Mouse (Mus musculus): ENCODE results near the gene Ccdc184. TPM values are rescaled to one million over a fixed set of nuclear protein-coding genes. Genes with fewer than 3 reads are reported as not detected.

Gene Ccdc184
- polyA plus RNA-seq, 1 experiment, result 30.9 TPM

DNA sequence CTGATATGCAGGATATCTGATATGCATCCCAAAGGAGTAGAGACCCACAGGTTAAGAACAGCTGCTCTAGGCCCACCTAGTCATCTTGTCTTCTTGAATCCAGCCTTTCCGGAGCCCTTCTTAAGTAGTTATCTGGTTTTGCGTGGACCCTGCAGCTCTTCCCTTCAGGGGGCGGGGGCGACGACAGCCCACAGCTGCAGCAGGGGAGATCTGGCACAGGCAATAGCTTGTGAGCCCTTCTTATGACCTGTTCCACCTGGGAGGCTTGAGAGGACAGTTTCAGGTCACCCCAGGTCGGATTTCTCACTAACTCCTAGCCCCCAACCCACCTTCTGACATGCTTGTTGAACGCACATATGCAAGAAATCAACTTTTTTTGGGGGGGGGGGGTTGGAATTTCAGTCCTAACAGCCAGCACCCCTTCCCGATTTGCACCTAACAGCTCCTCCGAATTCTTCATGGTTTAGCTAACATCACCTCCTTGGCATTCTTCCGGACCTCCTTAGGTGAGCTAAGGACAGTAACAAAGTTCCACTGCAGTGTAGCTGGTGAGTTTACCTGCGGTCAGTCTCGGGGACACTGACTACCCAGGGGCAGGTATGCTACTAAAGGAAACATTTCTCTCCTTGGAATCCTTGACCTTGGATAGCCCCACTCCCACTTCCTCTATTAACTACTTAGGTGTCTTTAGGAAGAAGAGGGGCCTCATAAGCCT is 15.1 kb downstream of the Ccdc184 start:
- Histone ChIP-seq H3K4me3 (replicated peaks; ENCODE audit: insufficient read depth, low read depth, low read length) (no peak overlapping the region), H3K27ac (ENCODE audit: insufficient read depth, low read length) (no peak overlapping the region), H3K27me3 (ENCODE audit: control insufficient read depth, insufficient read depth, low read length) (no peaks in the 10 kb centered on the region), H3K4me1 (ENCODE audit: control insufficient read depth, insufficient read depth, low read length) (no peaks in the 10 kb centered on the region; the same call in 1 of the 2 replicates)
- 75% methylated on average over 12 of the region's 12 CpGs for whole genome bisulfite sequencing
- peak; percentile 33 to 35 for DNase-seq
- TF ChIP-seq POLR2A (IDR thresholded peaks at IDR 0.05; ENCODE audit: borderline replicate concordance, insufficient read depth, low read length), result no peak
- no peak for TF ChIP-seq CTCF (IDR thresholded peaks at IDR 0.05; ENCODE audit: borderline replicate concordance, insufficient read depth, low read depth, low read length)

DNA sequence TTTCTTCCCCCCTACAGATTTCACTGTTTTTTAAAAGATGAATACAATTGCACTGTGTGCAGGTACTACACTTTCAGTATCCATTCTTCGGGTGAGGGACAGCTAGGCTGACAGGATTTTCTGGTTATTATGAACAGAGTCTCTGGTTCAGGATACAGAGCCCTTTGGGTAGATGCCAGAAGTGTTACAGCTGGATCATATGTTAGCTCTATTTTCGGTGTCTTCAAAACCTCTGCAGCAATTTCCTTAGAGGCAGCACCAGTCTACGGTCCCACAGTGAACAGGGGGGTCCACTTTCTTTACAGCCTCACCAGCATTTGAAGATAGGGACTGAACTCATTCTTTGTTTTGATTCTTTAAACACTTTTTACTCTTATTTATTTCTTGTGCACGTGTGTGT is 17.5 kb downstream of the Ccdc184 start:
- WGBS, result 61% methylated on average over 4 of the region's 4 CpGs
- TF ChIP-seq CTCF (IDR thresholded peaks at IDR 0.05; ENCODE audit: borderline replicate concordance, insufficient read depth, low read depth, low read length) (no peak), POLR2A (IDR thresholded peaks at IDR 0.05; ENCODE audit: borderline replicate concordance, insufficient read depth, low read length) (no peak)
- no peaks in the 10 kb centered on the region; the same call in 1 of the 2 replicates for H3K4me1 ChIP-seq (ENCODE audit: control insufficient read depth, insufficient read depth, low read length)

DNA sequence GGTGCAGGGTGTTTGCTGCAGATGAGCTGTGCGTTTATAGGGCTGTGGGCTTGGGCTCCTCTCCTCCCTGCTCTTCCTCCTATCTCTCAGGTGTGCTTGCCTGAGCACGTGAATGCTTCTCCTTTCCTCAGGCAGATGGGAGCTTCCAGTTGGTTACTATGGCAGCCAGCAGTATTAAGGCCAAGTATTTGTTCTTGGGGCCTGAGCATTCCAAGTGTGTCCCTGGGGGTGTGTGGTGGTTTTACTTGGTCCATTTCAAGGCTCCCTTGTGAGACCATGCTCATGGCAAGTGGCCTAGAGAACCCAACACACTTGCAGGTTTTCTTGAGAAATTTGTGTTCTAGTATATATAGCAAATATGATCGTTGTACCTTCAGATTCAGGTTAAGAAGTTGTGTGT is 28.5 kb downstream of the Ccdc184 start, which contains the start of gene Olfr288:
Olfr288 (minus strand) TSS at position 101 of the 400 bp plus-strand sequence.
- 51% methylated on average over 3 of the region's 3 CpGs for WGBS
- DNase-seq, result no peak
- TF ChIP-seq CTCF (IDR thresholded peaks at IDR 0.05; ENCODE audit: borderline replicate concordance, insufficient read depth, low read depth, low read length) (no peak), POLR2A (IDR thresholded peaks at IDR 0.05; ENCODE audit: borderline replicate concordance, insufficient read depth, low read length) (no peak)

More for the DNA sequence above, 17.5 kb downstream of the Ccdc184 start:
- no peak for DNase-seq
- no peak overlapping the region for H3K27ac ChIP-seq (ENCODE audit: insufficient read depth, low read length)
- no peak overlapping the region for H3K4me3 ChIP-seq (replicated peaks; ENCODE audit: insufficient read depth, low read depth, low read length)
- H3K27me3 ChIP-seq (ENCODE audit: control insufficient read depth, insufficient read depth, low read length), result no peaks in the 10 kb centered on the region

DNA sequence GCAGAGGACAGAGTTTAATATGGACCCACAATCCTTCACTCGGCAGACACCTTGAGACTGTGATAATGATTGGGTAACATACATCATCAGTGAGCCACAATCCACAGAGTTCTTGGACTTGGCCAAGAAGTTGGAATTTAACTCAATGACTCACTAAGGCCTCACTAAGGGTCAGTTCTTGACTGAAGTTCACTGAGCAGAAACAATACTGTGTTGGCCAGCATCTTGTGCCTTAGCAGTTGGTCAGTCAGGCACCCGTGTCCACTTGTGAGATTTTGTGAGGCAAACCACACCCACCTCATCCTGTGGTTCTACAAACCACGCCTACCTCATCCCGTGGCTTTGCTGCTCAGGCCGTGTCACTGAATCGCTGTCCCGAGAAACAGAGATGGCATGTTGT is 42.7 kb downstream of the Ccdc184 start:
- Histone ChIP-seq H3K27ac (ENCODE audit: insufficient read depth, low read length) (no peak overlapping the region), H3K27me3 (ENCODE audit: control insufficient read depth, insufficient read depth, low read length) (no peaks in the 10 kb centered on the region), H3K4me3 (replicated peaks; ENCODE audit: insufficient read depth, low read depth, low read length) (no peak overlapping the region), H3K4me1 (ENCODE audit: control insufficient read depth, insufficient read depth, low read length) (no peaks in the 10 kb centered on the region)
- 72% methylated on average over 7 of the region's 7 CpGs for WGBS
- DNase-seq, result no peak
- TF ChIP-seq CTCF (IDR thresholded peaks at IDR 0.05; ENCODE audit: borderline replicate concordance, insufficient read depth, low read depth, low read length) (no peak), POLR2A (IDR thresholded peaks at IDR 0.05; ENCODE audit: borderline replicate concordance, insufficient read depth, low read length) (no peak)

More for the DNA sequence above, 28.5 kb downstream of the Ccdc184 start, which contains the start of gene Olfr288:
- Histone ChIP-seq H3K27ac (ENCODE audit: insufficient read depth, low read length) (no peak within 1 kb of the TSS), H3K4me1 (ENCODE audit: control insufficient read depth, insufficient read depth, low read length) (no peaks in the 10 kb centered on the region), H3K4me3 (replicated peaks; ENCODE audit: insufficient read depth, low read depth, low read length) (no peak within 1 kb of the TSS), H3K27me3 (ENCODE audit: control insufficient read depth, insufficient read depth, low read length) (no peaks in the 10 kb centered on the region)

DNA sequence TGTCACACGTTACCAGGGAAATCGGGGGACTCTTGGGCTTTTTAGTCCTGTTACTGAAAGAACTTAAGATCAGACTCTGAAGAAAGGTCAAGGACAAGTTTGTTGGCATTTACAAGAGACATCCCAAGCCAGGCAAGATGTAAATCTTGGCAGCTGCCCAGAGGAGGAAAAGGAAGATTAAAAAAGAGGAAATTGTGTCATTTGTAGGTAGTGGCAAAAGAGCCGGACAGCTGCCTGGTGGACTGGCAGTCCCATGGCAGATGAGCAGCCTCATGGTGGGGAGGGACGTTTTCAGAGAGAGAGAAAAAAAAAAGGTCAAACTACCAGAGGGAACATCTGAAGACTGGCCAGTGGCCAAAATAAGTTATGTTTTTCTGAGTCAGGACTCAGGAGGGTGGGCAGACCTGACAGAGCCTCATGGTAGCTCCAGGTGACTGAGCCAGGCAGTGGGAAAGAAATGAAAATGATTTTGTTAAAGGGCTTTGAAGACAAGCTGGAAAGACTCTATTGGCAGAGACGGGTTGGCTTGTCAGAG is 46.4 kb downstream of the Ccdc184 start:
- 62% methylated on average over 5 of the region's 5 CpGs for WGBS
- Histone ChIP-seq H3K27me3 (ENCODE audit: control insufficient read depth, insufficient read depth, low read length) (no peaks in the 10 kb centered on the region), H3K4me1 (ENCODE audit: control insufficient read depth, insufficient read depth, low read length) (no peaks in the 10 kb centered on the region), H3K4me3 (replicated peaks; ENCODE audit: insufficient read depth, low read depth, low read length) (no peak overlapping the region), H3K27ac (ENCODE audit: insufficient read depth, low read length) (no peak overlapping the region)
- no peak for DNase-seq
- no peak for TF ChIP-seq CTCF (IDR thresholded peaks at IDR 0.05; ENCODE audit: borderline replicate concordance, insufficient read depth, low read depth, low read length)
- TF ChIP-seq POLR2A (IDR thresholded peaks at IDR 0.05; ENCODE audit: borderline replicate concordance, insufficient read depth, low read length), result no peak

DNA sequence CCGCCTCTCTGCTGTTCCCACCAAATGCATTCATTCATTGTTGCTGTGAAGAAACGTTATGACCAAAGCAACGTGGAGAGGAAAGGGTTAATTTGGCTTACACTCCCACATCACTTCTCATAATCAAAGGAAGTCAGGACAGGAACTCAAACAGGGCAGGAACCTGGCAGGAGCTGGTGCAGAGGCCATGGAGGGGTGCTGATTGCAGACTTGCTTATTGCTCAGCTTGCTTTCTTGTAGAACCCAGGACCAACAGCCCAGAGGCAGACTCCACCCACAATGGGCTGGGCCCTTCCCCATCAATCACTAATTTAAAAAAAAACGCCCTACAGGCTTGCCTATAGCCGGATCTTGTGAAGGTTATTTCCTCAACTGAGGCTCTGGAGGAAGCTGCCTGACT is 47.2 kb downstream of the Ccdc184 start:
- 70% methylated on average over 5 of the region's 5 CpGs for WGBS
- no peaks in the 10 kb centered on the region for H3K4me1 ChIP-seq (ENCODE audit: control insufficient read depth, insufficient read depth, low read length)
- no peaks in the 10 kb centered on the region for H3K27me3 ChIP-seq (ENCODE audit: control insufficient read depth, insufficient read depth, low read length)
- H3K27ac ChIP-seq (ENCODE audit: insufficient read depth, low read length), result no peak overlapping the region
- TF ChIP-seq POLR2A (IDR thresholded peaks at IDR 0.05; ENCODE audit: borderline replicate concordance, insufficient read depth, low read length), result no peak
- no peak for TF ChIP-seq CTCF (IDR thresholded peaks at IDR 0.05; ENCODE audit: borderline replicate concordance, insufficient read depth, low read depth, low read length)
- no peak overlapping the region for H3K4me3 ChIP-seq (replicated peaks; ENCODE audit: insufficient read depth, low read depth, low read length)
- no peak for DNase-seq

Other genes starting within 250 kb of the Ccdc184 start
- gene Tmem106c, start 203.0 kb upstream of the Ccdc184 start, polyA plus RNA-seq (2012; rRNA removed), result 74.1 and 74.5 TPM in 2 replicates
- gene Col2a1, start 162.5 kb upstream of the Ccdc184 start, polyA plus RNA-seq (2012; rRNA removed), result 2.2 and 2.4 TPM in 2 replicates
- gene Pfkm, start 74.6 kb upstream of the Ccdc184 start, polyA plus RNA-seq (2012; rRNA removed), result 471 and 489 TPM in 2 replicates
- 14.7 and 16.8 TPM in 2 replicates for gene Senp1, start 73.4 kb upstream of the Ccdc184 start, polyA plus RNA-seq (2012; rRNA removed)
- gene Asb8, start 1.5 kb upstream of the Ccdc184 start, polyA plus RNA-seq (2012; rRNA removed), result 83.6 and 88.3 TPM in 2 replicates
- gene Olfr288, start 28.4 kb downstream of the Ccdc184 start, polyA plus RNA-seq (2012; rRNA removed), result 0.38 and 0.44 TPM in 2 replicates
- not detected in 2 replicates for gene Gm44579, start 53.8 kb downstream of the Ccdc184 start, polyA plus RNA-seq (2012; rRNA removed)
- 15.4 and 18.5 TPM in 2 replicates for gene Olfr287, start 53.9 kb downstream of the Ccdc184 start, polyA plus RNA-seq (2012; rRNA removed)
- gene Olfr286, start 67.3 kb downstream of the Ccdc184 start, polyA plus RNA-seq (2012; rRNA removed), result not detected in 2 replicates
- not detected in 2 replicates for gene H1fnt, start 90.1 kb downstream of the Ccdc184 start, polyA plus RNA-seq (2012; rRNA removed)
- 10.1 and 11.0 TPM in 2 replicates for gene Zfp641, start 129.0 kb downstream of the Ccdc184 start, polyA plus RNA-seq (2012; rRNA removed)
- not detected in 2 replicates for gene Olfr285, start 150.2 kb downstream of the Ccdc184 start, polyA plus RNA-seq (2012; rRNA removed)
- not detected in 2 replicates for gene Olfr284, start 173.8 kb downstream of the Ccdc184 start, polyA plus RNA-seq (2012; rRNA removed)
- not detected in 2 replicates for gene Olfr283, start 213.8 kb downstream of the Ccdc184 start, polyA plus RNA-seq (2012; rRNA removed)

Data from cerebellum, adult 2 months (tissue).